Mouse (Mus musculus) left cerebral cortex, postnatal 4 days (tissue): ENCODE data around the gene Tcl1. TPM values are rescaled to one million over a fixed set of nuclear protein-coding genes. Genes with fewer than 3 reads are reported as not detected.
"Not testable (repeated sequence)": the region's sequence is repeated elsewhere in the genome, so short reads cannot be mapped to it uniquely, and the experiment has no call there.

Source experiments
- DNase-seq: peaks from one replicate; pipeline ENCODE4 v3.0.0-alpha.2; 2022
- intact Hi-C: fragments of 180-260 bp; cut with DNase I; formaldehyde crosslinking; loops from one replicate; pipeline ENCODE4 v1.15.1; 2025
- total RNA-seq, 2 experiments: library from RNA; stranded (reverse); gene quantifications; 2 replicates each; pipeline ENCODE4 v1.2.3; 2021

Tcl1 gene
- total RNA-seq, 2 experiments from 2014 or later = not detected

DNA sequence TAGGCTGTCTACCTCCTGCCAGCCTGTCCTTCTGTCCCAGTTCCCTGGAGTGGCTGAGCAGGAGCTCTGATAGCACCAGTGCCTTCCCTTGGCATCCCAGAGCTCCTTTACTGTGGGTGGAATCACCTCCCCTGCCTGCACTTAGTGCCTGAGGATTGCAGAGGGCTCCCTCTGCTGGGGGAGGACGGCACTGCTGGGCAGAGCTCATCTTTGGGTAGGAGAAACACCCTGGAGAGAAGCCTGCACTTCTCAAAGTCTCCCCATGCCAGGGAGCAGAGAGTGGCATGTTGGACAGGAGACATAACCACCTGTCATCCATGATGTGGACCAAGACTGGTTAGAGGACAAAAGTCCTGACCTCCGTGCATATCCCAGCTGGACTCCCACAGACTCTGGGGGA is 33.6 kb downstream of the Tcl1 start:
- intact Hi-C loops = not testable (repeated sequence)
- DNase-seq = peak; percentile 9

DNA sequence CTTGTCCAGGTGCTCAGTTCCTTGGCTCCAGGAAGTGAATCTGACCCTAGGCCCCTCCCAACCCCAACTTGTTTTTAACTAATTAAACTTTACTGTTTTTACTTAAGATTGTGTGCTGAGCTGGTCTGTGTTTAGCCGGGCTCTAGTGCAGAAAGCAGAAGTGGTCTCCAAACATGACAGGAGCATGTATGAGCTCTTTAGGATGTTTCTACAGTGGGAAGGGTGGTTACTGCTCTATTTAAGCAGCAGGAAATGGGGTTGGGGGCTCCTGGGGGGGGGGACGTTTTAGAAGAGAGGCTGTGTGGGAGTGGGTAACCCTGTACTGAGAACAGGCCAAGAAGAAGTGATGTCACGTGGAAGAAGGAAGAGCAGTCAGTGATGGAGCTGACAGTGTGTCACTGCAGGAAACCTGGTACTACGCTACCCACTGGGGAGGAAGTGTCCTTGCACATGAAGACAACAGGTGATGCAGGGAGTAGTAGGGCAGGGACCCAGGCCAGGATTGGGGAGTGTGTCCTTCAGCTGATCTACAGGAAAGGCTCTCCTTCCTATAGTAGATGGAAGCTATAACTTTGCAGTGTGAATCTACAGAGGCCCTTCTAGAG is 41.5 kb downstream of the Tcl1 start:
- intact Hi-C loops, DNase-seq: not testable (repeated sequence)

DNA sequence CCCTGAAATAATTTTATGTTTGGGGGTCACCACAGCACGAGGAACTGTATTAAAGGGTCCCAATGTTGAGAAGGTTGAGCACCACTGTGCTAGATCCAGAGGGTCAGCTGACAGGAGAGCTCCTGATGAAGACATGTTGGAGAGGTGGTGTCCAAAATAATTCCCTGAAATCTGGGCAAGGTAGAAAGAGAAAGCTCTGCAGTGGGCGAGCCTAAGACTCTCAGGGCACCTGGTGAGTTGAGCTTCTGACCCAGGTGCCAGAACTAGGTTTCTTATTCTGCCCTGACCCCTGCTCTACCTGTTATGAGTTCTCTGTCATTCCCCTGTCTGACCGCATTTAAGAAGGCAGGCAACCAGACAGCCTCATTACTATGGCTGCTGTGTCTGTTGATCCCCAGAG is 46.5 kb downstream of the Tcl1 start, which contains the start of gene Tcl1b5:
Gene Tcl1b5, plus strand, starts transcription at position 301 of the 400 bp plus-strand sequence.
- DNase-seq, intact Hi-C loops: not testable (repeated sequence)

DNA sequence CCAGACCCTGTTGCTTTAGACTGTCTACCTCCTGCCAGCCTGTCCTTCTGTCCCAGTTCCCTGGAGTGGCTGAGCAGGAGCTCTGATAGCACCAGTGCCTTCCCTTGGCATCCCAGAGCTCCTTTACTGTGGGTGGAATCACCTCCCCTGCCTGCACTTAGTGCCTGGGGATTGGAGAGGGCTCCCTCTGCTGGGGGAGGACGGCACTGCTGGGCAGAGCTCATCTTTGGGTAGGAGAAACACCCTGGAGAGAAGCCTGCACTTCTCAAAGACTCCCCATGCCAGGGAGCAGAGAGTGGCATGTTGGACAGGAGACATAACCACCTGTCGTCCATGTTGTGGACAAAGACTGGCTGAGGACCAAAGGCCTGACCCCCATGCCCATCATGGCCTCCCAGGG is 48.3 kb downstream of the Tcl1 start:
- peak; percentile 62 for DNase-seq
- intact Hi-C loops = not testable (repeated sequence)

DNA sequence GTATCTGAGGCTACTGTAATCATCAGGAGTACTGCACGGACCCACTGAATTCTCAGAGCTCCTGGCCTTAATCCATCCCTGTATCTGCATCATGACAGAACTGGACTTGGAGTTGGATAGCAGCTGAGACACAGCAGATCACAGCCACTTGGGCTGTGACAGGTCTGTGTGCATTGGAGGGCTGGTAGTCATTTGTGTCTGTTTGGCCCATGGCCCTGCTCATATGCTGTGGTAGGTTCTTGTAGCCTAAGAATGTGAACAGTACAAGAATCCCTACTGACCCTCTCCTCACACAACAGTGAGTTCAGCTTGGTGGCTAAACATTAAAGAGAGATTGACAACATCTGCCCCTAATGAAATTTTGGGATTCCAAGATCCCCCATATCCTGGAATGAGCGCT is 49.2 kb downstream of the Tcl1 start:
- DNase-seq = no peak
- intact Hi-C loops = no loop called here

Other genes starting within 250 kb of the Tcl1 start
- 1 to 10 TPM in 1 of 2 experiments, under 1 TPM in 1; 0.82 to 1.4 TPM for gene Syne3, start 213.0 kb downstream of the Tcl1 start, total RNA-seq
- gene Glrx5, start 190.1 kb downstream of the Tcl1 start, total RNA-seq = 10 to 100 TPM; 50.6 to 56.2 TPM
- not detected for gene Tcl1b2, start 76.8 kb downstream of the Tcl1 start, total RNA-seq
- gene Tcl1b1, start 63.1 kb downstream of the Tcl1 start, total RNA-seq = not detected
- not detected for gene Tcl1b5, start 46.4 kb downstream of the Tcl1 start, total RNA-seq
- not detected for gene Tcl1b3, start 31.8 kb downstream of the Tcl1 start, total RNA-seq
- gene Tcl1b4, start 20.8 kb downstream of the Tcl1 start, total RNA-seq = not detected
- gene Tunar, start 111.1 kb upstream of the Tcl1 start, total RNA-seq = 10 to 100 TPM; 20.1 to 21.1 TPM
- gene D430019H16Rik, start 231.1 kb upstream of the Tcl1 start, total RNA-seq = 100 to 1,000 TPM; 210 to 211 TPM